Mouse (Mus musculus): ENCODE results near the gene Snta1. TPM values are rescaled to one million over a fixed set of nuclear protein-coding genes. Genes with fewer than 3 reads are reported as not detected.

The Snta1 gene
- total RNA-seq (2021), result 100 to 1,000 TPM in 1 of 2 experiments, 10 to 100 TPM in 1; 96.6 to 121 TPM
- long read RNA-seq, experiment 1, transcript Snta1-202 (8 exons, 2,131 nt), result major isoform, 105 of 127 reads
- long read RNA-seq, experiment 1, partial matches to known transcripts, result 11 of 127 reads
- long read RNA-seq, experiment 1, other reads (novel, unspliced or antisense), result 11 of 127 reads
- long read RNA-seq, experiment 2, transcript Snta1-202 (8 exons, 2,131 nt), result major isoform, 152 of 173 reads
- long read RNA-seq, experiment 2, partial matches to known transcripts, result 17 of 173 reads
- long read RNA-seq, experiment 2, other reads (novel, unspliced or antisense), result 4 of 173 reads

DNA sequence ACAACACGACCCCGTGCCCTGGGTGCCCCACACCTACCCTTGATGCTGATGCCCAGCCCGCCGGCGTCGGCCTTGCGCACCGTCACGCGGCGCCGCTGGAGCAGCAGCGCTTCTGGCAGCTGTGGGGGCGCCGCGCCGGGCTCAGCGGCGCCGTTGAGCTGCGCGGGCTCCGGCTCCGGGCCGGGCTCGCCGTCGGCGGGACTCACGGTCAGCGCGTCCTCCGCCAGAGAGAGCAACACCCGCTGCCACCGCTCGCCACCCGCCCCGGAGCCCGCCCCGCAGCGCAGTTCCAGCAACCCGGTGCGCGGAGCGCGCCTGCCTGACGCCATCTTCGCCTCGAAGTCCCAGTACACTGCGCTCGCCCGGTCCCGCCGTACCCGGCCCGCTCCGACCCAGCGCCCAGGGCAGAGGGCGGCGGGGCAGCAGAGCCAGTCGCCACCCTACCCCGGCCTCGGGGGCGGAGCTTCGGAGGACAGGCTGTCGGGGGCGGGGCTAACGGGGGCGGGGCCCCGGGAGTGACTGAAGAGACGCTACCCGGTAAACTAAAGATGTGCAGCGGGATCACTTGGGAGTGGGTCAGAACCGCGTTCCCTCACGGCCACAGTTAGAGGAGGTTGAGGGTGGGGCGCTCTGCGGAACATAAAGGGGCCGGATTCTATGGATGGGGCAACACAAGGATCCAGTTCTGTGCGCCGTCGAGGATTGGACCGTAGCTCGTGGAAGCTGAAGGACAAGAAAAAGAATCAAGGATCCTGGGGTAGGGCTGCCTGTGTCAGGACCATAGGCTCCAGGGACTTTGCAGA is at the start of gene Snta1:
Gene Snta1 (minus strand): TSS at position 457 of the 803 bp plus-strand sequence.
- peak; percentile 73 to 88 for DNase-seq (ENCODE audit: low spot score in 2 of 2)

DNA sequence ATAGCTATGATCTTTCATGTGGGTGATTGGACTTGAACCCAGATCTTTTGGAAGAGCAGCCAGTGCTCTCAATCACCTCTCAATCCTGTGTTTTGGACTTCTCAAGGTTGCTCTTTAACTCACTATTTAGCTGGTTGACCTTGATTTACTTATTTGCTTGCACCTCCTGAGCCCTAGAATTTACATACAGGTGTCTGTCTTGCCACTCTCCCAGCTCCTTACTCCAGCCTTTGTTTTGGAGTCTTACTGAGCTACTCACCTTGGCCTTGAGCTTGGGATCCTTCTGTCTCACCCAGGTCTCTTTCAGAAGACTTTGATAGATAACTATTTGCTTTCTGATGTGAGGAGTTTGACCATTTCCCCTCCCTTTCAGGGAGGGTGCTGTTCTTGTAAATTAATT is 48.7 kb upstream of the Snta1 start:
- DNase-seq (ENCODE audit: low spot score in 2 of 2), result no peak

DNA sequence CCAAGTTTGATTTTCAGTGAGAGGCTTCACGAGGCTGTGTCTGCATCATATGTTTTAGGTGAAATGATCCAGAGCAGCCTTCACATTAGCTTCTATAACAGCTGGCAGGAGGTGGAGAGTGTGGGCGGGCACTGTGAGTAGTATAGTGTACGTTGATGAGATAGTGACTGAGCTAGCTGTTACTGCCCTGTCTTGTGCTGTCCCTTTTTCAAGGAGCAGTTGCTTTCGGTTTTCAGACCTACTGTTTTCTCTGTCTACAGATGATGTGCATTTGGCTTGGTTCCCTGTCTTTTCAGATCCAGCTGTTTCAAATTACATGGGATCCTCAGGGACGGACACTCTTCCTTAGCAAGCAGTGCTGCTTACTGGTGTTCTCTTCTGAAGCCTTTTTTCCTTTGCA is 47.9 kb upstream of the Snta1 start:
- peak in 1 of 2 experiments; percentile 33 for DNase-seq (ENCODE audit: low spot score in 2 of 2)

DNA sequence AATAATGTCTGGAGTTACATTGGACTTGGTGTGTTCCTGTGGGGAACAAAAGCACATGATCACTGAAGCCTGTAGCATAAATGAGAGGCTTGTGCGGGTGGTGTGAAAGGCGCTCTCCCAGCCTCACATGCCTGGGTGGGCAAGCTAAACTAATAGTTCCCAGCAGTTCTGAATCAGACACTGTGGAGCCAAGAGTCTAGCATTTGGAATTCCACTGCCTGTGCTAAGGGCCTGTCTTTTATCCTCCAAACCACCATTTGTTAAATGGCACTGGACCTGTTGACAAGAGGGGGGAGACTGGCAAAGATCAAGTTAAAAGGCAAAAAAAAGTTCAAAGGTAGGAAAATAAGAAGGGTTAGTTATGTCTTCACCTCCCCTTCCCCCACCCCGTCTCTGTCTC is 46.7 kb upstream of the Snta1 start:
- DNase-seq (ENCODE audit: low spot score in 2 of 2), result no peak

DNA sequence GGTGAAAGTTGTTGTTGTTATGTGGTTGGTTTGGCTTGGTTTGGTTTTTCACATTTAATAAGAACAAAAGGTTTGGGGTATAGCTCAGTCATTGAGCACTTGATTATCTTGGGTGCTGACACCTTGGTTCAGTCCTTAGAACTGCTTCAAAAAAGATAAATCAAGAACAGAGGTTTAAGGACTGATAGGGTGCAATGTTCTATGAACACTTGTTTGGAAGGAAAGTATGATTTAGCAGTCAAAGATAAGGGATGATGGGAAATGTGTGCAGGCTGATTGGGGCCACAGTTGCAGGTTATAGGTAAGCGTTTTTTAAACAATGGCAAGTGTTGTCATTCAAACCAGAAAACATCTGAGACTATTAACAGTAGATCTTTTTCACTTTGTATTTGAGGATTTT is 46.2 kb upstream of the Snta1 start:
- DNase-seq (ENCODE audit: low spot score in 2 of 2), result no peak

DNA sequence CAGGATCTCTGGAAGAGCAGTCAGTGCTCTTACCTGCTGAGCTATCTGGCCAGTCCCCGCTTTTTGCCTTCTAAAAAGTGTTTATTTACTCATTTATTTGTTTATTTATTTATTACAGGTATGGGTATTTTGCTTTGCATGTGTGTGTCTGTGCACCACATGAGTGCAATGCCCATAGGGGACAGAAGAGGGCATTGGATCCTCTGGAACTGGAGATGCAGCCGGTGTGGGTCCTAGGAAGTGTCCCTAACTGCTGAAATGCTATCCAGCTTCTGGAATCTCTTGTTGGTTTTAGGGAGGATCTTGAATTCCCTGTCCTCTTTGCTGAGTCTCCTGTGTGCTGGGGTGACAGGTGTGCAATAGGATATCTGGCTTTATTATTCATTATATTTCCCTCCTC is 45.1 kb upstream of the Snta1 start:
- DNase-seq (ENCODE audit: low spot score in 2 of 2), result no peak

DNA sequence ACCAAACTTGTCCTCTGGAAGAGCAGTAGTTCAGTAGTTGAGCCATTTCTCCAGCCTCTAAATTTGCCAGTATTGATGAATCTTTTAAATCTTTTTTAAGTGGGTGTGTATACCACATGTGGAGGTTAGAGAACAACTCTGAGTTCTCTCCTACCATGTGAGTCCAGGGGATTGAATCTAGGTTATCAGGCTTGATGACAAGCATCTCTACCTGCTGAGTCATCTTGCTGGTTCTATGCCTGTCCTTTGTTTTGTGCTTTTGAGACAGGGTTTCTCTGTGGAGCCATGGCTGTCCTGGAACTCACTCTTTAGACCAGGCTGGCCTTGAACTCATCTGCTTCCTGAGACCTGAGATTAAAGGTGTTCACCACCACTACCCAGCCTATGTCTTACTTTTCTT is 40.7 kb upstream of the Snta1 start:
- DNase-seq (ENCODE audit: low spot score in 2 of 2), result no peak

DNA sequence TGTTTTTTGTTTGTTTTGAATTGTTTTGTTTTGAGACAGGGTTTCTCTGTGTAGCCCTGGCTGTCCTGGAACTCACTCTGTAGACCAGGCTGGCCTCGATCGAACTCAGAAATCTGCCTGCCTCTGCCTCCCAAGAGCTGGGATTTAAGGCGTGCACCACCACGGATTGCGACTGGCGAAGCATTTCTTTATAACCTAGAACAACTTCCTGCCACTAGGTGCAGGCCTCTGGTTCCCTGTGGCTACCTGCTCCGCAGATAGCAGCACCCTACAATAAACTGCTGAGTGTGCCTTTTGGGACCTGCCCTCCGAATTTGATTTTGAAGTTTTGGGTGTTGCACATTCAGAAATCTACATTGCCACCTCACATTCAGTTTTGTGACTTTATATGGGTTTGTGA is 39.9 kb upstream of the Snta1 start:
- DNase-seq (ENCODE audit: low spot score in 2 of 2), result no peak

DNA sequence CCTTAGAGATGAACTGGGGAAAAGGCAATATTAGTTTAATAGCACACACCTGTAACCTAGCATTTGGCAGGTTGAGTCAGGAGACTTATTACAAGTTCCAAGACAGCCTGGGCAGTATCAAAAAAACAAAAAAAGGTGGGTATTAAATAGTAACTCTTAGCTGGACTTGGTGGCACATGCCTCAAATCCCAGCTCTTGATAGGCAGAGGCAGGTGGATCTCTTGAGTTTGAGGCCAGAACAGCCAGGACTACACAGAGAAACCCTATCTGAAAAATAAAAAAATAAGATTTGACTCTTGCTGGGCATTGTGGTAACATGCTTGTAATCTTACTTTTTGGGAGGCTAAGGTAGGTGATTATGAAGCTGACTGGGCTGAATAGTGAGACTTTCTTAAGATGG is 32.6 kb upstream of the Snta1 start:
- no peak for DNase-seq (ENCODE audit: low spot score in 2 of 2)

DNA sequence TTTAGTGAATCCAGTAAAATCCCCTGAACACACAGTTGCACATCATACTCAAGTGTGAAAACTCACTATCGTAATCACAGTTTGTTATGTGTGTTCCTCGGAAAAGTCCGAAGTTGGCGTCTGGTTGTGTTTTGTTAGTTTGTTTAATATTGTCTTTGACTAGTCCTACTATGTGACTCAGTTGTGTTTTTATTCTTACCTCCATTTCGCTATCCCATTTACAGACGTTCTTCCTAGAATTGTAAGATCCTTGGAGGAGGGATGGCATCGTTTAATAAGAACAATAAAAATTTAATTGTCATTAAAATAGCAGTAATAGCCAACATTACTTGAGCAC is 29.3 kb upstream of the Snta1 start:
- DNase-seq (ENCODE audit: low spot score in 2 of 2), result no peak

DNA sequence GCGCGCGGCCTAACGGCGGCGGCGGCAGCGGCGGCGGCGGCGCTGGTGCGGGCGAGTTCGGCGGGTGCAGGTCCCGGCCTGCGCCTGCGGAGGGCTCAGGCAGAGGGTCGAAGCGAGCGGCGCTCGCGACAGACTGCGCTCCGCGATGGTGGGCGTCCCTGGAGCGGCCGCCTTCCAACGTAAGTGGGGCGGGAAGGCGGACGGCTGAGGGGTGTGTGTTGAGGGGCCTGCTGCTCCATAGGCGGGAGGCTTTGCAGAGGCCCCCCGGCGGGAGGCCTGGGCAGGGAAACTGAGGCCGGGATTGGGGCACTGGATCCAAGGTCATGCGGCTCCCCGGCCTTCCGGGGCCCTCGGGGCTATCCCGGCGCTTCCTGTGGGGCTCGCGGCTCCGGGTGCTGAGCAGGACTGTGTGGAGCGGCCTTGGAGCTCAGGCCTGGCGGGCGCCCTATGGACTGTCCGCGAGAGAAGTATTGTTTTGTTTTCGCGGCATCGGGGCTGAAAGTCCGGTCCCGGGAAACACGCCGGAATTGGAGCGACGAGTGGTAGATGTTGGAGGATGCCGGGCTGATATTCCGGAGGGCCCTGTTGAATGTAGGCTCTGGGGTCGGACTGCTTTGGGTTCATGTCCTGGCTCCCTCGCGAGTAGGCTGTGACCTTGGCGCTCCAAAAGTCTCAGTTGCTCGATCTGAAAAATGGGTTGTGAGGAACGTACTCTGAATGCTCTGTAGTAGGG is 28.7 kb upstream of the Snta1 start, which contains the start of gene Cbfa2t2:
Gene Cbfa2t2 (plus strand): TSS at position 24 of the 733 bp plus-strand sequence.
- DNase-seq (ENCODE audit: low spot score in 2 of 2), result peak; percentile 37 to 65

DNA sequence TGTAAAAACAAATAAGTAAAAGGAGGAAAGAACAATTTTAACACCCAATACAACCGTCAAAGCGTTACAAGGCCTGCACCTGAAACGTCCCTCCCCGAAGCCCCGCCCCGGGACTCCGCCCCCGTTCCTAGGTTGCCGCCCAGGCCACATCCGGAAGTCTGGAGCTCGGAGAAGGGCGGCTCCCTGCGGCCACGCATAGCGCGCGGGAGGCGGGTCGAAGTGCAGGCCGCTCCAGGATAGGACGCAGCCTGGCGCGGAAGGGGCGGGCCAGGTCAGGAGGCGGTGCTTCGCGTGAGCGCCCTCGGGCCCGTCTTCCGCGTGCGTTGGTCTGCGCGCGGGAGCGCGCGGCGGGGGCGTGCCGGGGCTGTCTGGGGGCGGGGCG is 28.2 kb upstream of the Snta1 start:
- DNase-seq (ENCODE audit: low spot score in 2 of 2), result peak; percentile 96 to 98

DNA sequence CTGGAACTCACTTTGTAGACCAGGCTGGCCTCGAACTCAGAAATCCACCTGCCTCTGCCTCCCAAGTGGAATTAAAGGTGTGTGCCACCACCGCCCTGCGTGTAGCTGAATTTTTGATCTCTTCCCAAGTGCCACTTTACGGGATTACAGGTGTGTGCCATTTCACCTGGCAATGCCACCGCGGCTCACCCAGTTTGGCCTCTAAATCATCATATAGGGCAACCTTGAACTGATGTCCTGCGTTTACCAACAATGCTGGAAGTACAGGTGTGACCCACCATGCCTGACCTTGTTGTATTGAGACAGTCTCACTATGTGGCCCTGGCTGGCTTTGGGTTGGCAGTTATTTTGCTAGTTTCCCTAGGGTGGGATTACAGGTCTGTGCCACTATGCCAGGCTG is 26.8 kb upstream of the Snta1 start:
- no peak for DNase-seq (ENCODE audit: low spot score in 2 of 2)

DNA sequence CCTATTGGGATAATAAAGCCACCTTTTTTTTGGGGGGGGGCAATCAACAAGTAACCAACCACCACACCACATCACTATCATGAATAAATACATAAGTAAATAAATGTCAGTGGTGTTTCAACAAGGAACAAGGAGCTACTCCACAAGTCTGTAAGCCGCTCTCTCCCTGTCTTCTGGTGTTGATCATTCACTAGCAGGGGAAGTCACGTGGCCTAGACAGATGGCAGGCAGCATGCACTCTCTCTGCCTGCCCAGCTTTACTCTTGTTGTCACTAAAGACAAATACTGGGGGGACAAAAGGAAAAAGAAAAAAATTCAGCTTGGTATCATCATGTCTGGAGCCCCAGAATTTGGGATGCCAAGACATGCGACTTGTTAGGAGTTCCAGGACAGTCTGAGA is 25.5 kb upstream of the Snta1 start:
- no peak for DNase-seq (ENCODE audit: low spot score in 2 of 2)

DNA sequence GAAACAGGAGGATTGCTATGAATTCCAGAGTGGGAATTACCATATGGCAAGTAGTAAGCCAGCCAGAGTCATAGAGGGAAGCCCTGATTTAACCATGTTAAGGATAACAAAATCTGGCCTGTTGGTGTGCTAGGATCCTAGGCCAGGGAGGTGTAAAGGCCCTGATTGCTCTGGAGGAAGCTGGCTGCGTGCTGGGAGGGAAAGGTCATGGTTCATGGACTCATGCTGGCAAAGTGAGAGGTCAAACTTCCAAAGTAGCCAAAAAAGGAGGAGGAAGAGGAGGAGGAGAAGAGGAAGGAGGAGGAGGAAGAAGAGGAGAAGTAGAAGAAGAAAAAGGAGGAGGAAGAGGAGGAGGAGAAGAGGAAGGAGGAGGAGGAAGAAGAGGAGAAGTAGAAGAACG is 24.8 kb upstream of the Snta1 start:
- no peak for DNase-seq (ENCODE audit: low spot score in 2 of 2)

DNA sequence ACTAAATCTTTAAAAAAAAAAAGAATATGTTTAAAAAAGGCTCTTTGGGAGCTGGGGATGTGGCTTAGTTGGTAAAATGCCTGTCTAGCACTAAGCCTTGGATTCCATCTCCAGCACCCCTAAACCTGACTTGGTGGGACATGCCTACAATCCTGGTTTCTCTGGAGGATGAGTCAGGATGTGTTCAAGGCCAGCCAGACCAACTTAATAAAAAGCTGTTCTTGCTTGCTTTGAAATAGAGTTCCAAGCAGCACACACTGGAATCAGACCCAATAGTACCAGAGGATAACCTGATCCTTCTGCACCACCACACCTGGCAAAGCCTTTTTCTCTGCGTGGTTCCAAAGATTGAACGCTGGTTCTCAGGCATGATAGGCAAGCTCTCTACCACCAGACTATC is 22.7 kb upstream of the Snta1 start:
- DNase-seq (ENCODE audit: low spot score in 2 of 2), result no peak

DNA sequence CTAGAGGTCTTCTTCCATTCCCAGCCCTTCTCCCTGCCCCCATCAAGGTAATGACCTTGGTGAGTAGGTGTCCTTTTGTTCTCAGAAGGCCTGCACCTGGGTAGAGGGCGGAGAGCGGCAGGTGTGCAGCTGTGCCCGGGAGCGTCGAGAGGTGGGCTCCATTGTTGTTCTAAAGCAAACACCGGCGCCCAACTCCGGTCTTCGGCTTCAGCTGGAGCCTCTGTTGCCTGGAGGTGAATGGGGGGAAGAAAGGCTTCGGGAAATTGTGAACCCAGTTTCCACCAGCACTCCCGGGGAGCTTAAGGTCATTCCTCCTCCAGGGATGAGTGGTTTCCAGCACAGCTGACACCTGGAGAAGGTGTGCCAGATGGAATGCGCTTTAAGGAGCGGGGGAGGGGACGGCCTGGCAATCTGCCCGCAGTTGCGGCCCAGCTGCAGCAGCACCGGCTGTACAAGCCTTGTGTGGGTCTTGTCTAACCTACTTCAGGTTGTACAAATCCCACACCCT is 20.0 kb upstream of the Snta1 start:
- no peak for DNase-seq (ENCODE audit: low spot score in 2 of 2)

DNA sequence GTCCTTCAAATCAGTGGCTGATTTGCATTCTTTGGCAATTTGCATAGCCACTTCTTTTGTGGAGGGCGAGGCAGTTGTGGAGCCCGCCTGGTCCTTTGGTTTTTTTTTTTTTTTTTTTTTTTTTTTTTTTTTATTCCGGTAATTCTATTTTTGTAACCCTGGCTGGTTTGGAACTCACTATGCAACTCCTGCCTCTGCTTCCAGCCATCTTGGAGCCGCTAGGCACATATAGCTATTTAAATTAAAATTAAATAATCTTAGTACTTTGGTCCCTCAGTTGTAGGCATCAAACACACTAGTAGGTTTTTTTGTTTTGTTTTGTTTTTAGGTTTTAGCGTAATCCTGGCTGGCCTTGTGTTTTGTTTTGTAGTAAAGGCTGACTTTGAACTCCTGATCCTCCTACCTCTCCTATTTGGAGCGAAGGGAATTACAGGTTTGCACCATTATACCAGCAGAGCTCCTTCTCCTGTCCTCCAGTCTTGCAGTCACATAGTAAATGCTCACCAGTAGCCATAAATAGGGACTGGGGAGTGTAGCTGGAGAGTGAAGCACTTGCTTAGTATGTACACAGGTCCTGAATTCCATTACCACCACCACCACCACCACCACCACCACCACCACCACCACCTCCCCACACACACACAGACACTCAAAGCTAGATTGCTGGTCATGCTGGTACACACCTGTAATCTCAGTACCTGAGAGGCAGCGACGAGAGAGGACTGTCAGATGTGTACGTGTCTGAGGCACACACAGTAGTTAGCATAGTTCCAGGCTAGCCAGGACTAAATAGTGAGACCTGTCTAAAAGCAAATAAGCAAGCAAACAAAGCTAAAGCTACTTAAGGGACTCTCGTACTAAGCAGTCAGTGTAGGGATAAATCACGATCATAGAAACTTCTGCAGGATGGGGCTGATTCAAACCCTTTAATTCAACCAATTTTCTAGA is 19.3 kb upstream of the Snta1 start:
- no peak for DNase-seq (ENCODE audit: low spot score in 2 of 2)

DNA sequence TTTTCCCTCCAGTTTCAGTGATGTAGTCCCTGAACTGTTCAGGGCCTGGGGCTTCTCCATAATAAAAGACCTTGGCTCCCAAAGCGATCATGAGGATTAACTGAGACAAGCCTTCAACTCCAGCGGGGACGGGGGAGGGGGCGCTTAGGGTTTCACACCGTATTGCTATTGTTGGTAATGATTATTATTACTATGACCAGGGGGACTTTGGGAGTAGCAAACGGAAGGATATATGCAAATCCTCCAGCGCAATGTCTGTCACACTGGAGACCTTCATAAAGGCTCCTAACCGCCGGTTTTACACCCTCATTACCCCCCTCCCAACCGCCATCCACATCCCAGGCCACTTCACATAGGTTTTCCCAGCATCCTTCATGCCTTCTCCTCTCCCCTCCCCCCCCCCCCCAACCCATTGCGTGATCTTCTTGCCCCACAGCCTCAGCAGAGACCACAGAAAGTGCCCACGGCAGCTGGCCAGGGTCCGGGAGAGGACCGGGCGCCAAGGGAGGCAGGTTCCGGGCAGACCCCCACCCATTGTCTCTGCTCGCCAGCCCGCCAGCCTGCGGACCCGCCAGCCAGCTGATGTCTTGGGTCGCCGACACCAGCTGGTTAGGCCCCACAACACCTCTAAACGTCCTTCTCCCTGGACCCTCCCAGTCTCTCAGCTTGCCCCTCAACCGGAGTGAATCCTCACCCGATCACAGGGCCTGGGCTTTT is 18.4 kb upstream of the Snta1 start:
- no peak for DNase-seq (ENCODE audit: low spot score in 2 of 2)

DNA sequence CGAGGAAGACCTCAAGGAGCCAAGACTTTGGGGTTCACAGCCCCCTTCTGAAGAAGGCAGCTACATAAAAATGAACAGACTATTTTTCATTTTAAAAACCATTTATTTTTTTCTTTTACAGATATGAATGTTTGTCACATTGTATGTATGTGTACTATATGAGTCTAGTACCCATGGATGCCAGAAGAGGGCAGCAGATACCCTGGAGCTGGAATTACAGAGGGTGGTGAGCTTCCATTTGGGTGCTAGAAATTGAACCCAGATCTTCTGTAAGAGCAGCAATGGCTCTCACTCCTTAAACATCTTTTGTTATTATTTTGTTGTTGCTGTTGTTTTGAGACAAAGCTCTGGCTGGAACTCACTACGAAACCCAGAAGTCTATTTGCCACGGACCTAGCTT is 17.6 kb upstream of the Snta1 start:
- DNase-seq (ENCODE audit: low spot score in 2 of 2), result no peak

Measured in gastrocnemius, postnatal 4 days (tissue).